Comparison of ENCODE assay signal across 8 mouse cellular contexts in genomic region chr7:16043861-16044435, GRCm38 (mm10). TPM values are rescaled to one million over a fixed set of nuclear protein-coding genes. Genes with fewer than 3 reads are reported as not detected.
DNase-seq lines count a peak whose midpoint lies in the region; ATAC-seq and TF ChIP-seq lines count a peak whose summit lies in the region.

No protein-coding gene starts in this region.

- no peaks in the 10 kb centered on the region for H3K36me3 ChIP-seq in thymus, adult 2 months (ENCODE audit: control insufficient read depth, insufficient read depth, low read length)
- peaks cover 3% of the 10 kb centered on the region; the same call in 1 of the 2 replicates for H3K36me3 ChIP-seq in liver, embryonic 13.5 days

- H3K9ac ChIP-seq in liver, embryonic 13.5 days, result peak overlapping the region; percentile 29

- H3K27ac ChIP-seq in thymus, adult 2 months (ENCODE audit: control insufficient read depth, insufficient read depth, low read length), result peak overlapping the region; percentile 65
- H3K27ac ChIP-seq in liver, embryonic 13.5 days, result peak overlapping the region; percentile 93; the same call in 1 of the 2 replicates

- ATAC-seq in liver, embryonic 13.5 days (ENCODE audit: low read depth), result no peak

- intact Hi-C loops in heart, postnatal 14 days (cut with DNase I), result no loop called here

- H3K9me3 ChIP-seq in liver, embryonic 13.5 days (replicated peaks), result no peaks in the 10 kb centered on the region

- 62% methylated on average over 3 of the region's 3 CpGs for WGBS in thymus, adult 2 months
- WGBS in liver, embryonic 13.5 days (ENCODE audit: insufficient replicate concordance), result 43% methylated on average over 3 of the region's 3 CpGs

- TF ChIP-seq POLR2A in thymus, adult 2 months (IDR thresholded peaks at IDR 0.05; ENCODE audit: control insufficient read depth, extremely low read depth, insufficient read depth, low read length, poor library complexity), result no peak

- H3K4me2 ChIP-seq in liver, embryonic 13.5 days, result peak overlapping the region; percentile 100

- H3K4me3 ChIP-seq in thymus, adult 2 months (ENCODE audit: control insufficient read depth, insufficient read depth, low read length), result no peak overlapping the region
- no peak overlapping the region; the same call in 1 of the 2 replicates for H3K4me3 ChIP-seq in liver, embryonic 13.5 days (replicated peaks)

- H3K27me3 ChIP-seq in thymus, adult 2 months (ENCODE audit: control insufficient read depth, insufficient read depth, low read length), result no peaks in the 10 kb centered on the region
- H3K27me3 ChIP-seq in liver, embryonic 13.5 days, result no peaks in the 10 kb centered on the region

- TF ChIP-seq CTCF in thymus, adult 2 months (IDR thresholded peaks at IDR 0.05; ENCODE audit: borderline replicate concordance, control insufficient read depth, extremely low read depth, insufficient read depth, low read length, poor library complexity), result no peak

- DNase-seq in heart, adult 11 months, result peak; percentile 84
- DNase-seq in heart, postnatal 14 days, result no peak
- DNase-seq in thymus, adult 2 months, result no peak
- DNase-seq in thymus, postnatal 10 days (ENCODE audit: low spot score in 2 of 2), result no peak
- DNase-seq in liver, embryonic 13.5 days, result no peak
- no peak for DNase-seq in frontal cortex, postnatal 36 days (ENCODE audit: low spot score in 2 of 2)
- no peak for DNase-seq in ovary, postnatal 36 days (ENCODE audit: low spot score)
- no peak for DNase-seq in cerebellum, adult 9-10 months

- peaks cover 38% of the 10 kb centered on the region for H3K4me1 ChIP-seq in thymus, adult 2 months (replicated peaks; ENCODE audit: control insufficient read depth, insufficient read depth, low read length)
- H3K4me1 ChIP-seq in liver, embryonic 13.5 days (replicated peaks), result peaks cover 85% of the 10 kb centered on the region

RNA-seq across cellular contexts. Expression of gene Bicra, which starts 3.8 kb away (rescaled TPM):
- 1 to 10 TPM; 9.1 to 9.7 TPM for total RNA-seq in heart, postnatal 14 days (2021)
- polyA plus RNA-seq in thymus, adult 2 months (2012; rRNA removed), result 57.0 and 78.5 TPM in 2 replicates
- 1.4 TPM in 2 replicates for polyA plus RNA-seq in liver, embryonic 13.5 days (2015; fragmentation: Nextera tagmentation; extraction: Ambion mirVana)

RNA-seq across cellular contexts. Expression of gene Zfp541, which starts 17.7 kb away (rescaled TPM):
- total RNA-seq in heart, postnatal 14 days (2021), result not detected
- polyA plus RNA-seq in thymus, adult 2 months (2012; rRNA removed), result 0.04 and 0.11 TPM in 2 replicates
- 0.02 TPM in 1 of 2 replicates, not detected in the other for polyA plus RNA-seq in liver, embryonic 13.5 days (2015; fragmentation: Nextera tagmentation; extraction: Ambion mirVana)

RNA-seq across cellular contexts. Expression of gene Napa, which starts 54.3 kb away (rescaled TPM):
- 10 to 100 TPM; 86.1 to 99.9 TPM for total RNA-seq in heart, postnatal 14 days (2021)
- polyA plus RNA-seq in thymus, adult 2 months (2012; rRNA removed), result 256 TPM in 2 replicates
- polyA plus RNA-seq in liver, embryonic 13.5 days (2015; fragmentation: Nextera tagmentation; extraction: Ambion mirVana), result 159 and 165 TPM in 2 replicates

Comparison
In these comparisons a context has a peak if more than half of its experiments do, and no peak if none do; other contexts are left out.
1. RNA of gene Bicra, which starts 3.8 kb away (polyA plus RNA-seq): 57.0 to 78.5 TPM in thymus, adult 2 months; 1.4 TPM in liver, embryonic 13.5 days; every median in the first group is over 10 times any median in the second.